Mouse (Mus musculus) heart, adult 2 months (tissue): ENCODE results near the gene Arhgef28. TPM values are rescaled to one million over a fixed set of nuclear protein-coding genes. Genes with fewer than 3 reads are reported as not detected.

Experiments
- DNase-seq, 2 experiments: peaks; one replicate each; pipeline ENCODE4 v3.0.0; 2021
- H3K27ac ChIP-seq: fragments of 200-600 bp; 2 replicates; pipeline ENCODE4 v1.8.1; 2022
- H3K27me3 ChIP-seq: fragments of 200-500 bp; 2 replicates; pipeline ENCODE4 v1.6.1; 2012; ENCODE audit warnings: mild to moderate bottlenecking, low read length, inconsistent platforms, mixed read lengths; ENCODE audit not compliant: control insufficient read depth, insufficient read depth
- H3K36me3 ChIP-seq: fragments of 200-500 bp; 2 replicates; pipeline ENCODE4 v1.6.1; 2012; ENCODE audit warnings: low read length, inconsistent platforms; ENCODE audit not compliant: control insufficient read depth, insufficient read depth
- H3K4me1 ChIP-seq: fragments of 200-500 bp; 2 replicates; pipeline ENCODE4 v1.6.1; 2011; ENCODE audit warnings: low read length; ENCODE audit not compliant: control insufficient read depth, insufficient read depth
- H3K4me3 ChIP-seq: fragments of 200-600 bp; 2 replicates; pipeline ENCODE4 v1.8.1; 2022
- H3K79me2 ChIP-seq: fragments of 200-500 bp; replicated peaks from 2 replicates; pipeline ENCODE4 v1.6.1; 2012; ENCODE audit warnings: mild to moderate bottlenecking, inconsistent platforms, low read length, moderate library complexity, mixed read lengths; ENCODE audit not compliant: control insufficient read depth, insufficient read depth
- H3K9ac ChIP-seq: fragments of 200-500 bp; 2 replicates; pipeline ENCODE4 v1.6.1; 2012; ENCODE audit warnings: low read depth, mild to moderate bottlenecking, control low read depth, inconsistent platforms, low read length, mixed read lengths
- CTCF ChIP-seq: fragments of 200-600 bp; IDR thresholded peaks from 2 replicates; pipeline ENCODE4 v1.8.1; 2022; ENCODE audit warnings: antibody characterized with exemption, mild to moderate bottlenecking, moderate library complexity
- EP300 ChIP-seq: fragments of 200-500 bp; IDR thresholded peaks from 2 replicates; pipeline ENCODE4 v1.6.1; 2011; ENCODE audit warnings: low read depth, low read length, control low read depth; ENCODE audit not compliant: insufficient read depth
- POLR2A ChIP-seq: fragments of 200-500 bp; IDR thresholded peaks from 2 replicates; pipeline ENCODE4 v1.6.1; 2011; ENCODE audit warnings: mild to moderate bottlenecking, low read depth, low read length, control low read depth; ENCODE audit not compliant: insufficient read depth
- whole genome bisulfite sequencing: fragments of 180-500 bp; shearing (Covaris S2); methylation state at CpG from one replicate; pipeline ENCODE4 v1.1.7; 2018; 5-methylcytosine and 5-hydroxymethylcytosine counted together
- intact Hi-C: fragments of 180-260 bp; cut with DNase I; formaldehyde crosslinking; loops from one replicate; pipeline ENCODE4 v1.15.1; 2025
- polyA plus RNA-seq: library from polyadenylated mRNA; depleted of rRNA; stranded (reverse); fragments of >200 nt; gene quantifications from 2 replicates; pipeline ENCODE4 v1.2.3, GENCODE M21; 2012
- total RNA-seq, 2 experiments: library from RNA; stranded (reverse); gene quantifications; 2 replicates each; pipeline ENCODE4 v1.2.3; 2021

The Arhgef28 gene
- total and polyA plus RNA-seq, 3 experiments: 2.4 to 5.2 (median 4.6) TPM

- TF ChIP-seq CTCF: no peak
- DNase-seq: no peak
- intact Hi-C loops: loop anchor here (2.0 to 5.0 kb wide), 3 partner anchors 177 to 272 kb away; partner anchors contain the start of gene Arhgef28
- Histone ChIP-seq H3K79me2 (no peaks in the 10 kb centered on the region), H3K27ac (peak overlapping the region; percentile 31; the same call in 1 of the 2 replicates), H3K27me3 (no peaks in the 10 kb centered on the region), H3K36me3 (no peaks in the 10 kb centered on the region), H3K4me3 (no peak overlapping the region), H3K9ac (no peak overlapping the region), H3K4me1 (peaks cover 10% of the 10 kb centered on the region)
- 25% methylated on average over 5 of the region's 5 CpGs for WGBS
Measured at GRCm38 (mm10) chr13:98030041-98030440, 176.2 kb downstream of the Arhgef28 start.

GRCm38 (mm10) chr13:98028711-98029250 lies 177.5 kb downstream of the Arhgef28 start:
- intact Hi-C loops: loop anchor here (10.0 kb wide), 1 partner anchor 794 kb away; no protein-coding TSS in a partner anchor
- Histone ChIP-seq H3K79me2 (no peaks in the 10 kb centered on the region), H3K4me3 (no peak overlapping the region), H3K4me1 (peaks cover 10% of the 10 kb centered on the region), H3K36me3 (no peaks in the 10 kb centered on the region), H3K27me3 (no peaks in the 10 kb centered on the region), H3K9ac (no peak overlapping the region), H3K27ac (peak overlapping the region; percentile 55)
- no peak for TF ChIP-seq CTCF
- TF ChIP-seq POLR2A: no peak
- TF ChIP-seq EP300: no peak
- 68% methylated on average over 6 of the region's 6 CpGs for WGBS
- DNase-seq: no peak

- H3K27ac ChIP-seq: peak overlapping the region; percentile 55
- no peak overlapping the region for H3K4me3 ChIP-seq
- intact Hi-C loops: loop anchor here (10.0 kb wide), 1 partner anchor 793 kb away; no protein-coding TSS in a partner anchor
- no peaks in the 10 kb centered on the region for H3K79me2 ChIP-seq
- no peaks in the 10 kb centered on the region for H3K36me3 ChIP-seq
- peaks cover 10% of the 10 kb centered on the region for H3K4me1 ChIP-seq
- TF ChIP-seq EP300: no peak
- TF ChIP-seq POLR2A: no peak
- TF ChIP-seq CTCF: no peak
- H3K27me3 ChIP-seq: no peaks in the 10 kb centered on the region
- peak; percentile 77 to 80 for DNase-seq
- no peak overlapping the region for H3K9ac ChIP-seq
- 12% methylated on average over 12 of the region's 12 CpGs for WGBS
Measured at GRCm38 (mm10) chr13:98027641-98028204, 178.5 kb downstream of the Arhgef28 start.

- TF ChIP-seq POLR2A (no peak), EP300 (no peak), CTCF (peak; percentile 63)
- Histone ChIP-seq H3K4me3 (no peak overlapping the region), H3K36me3 (no peaks in the 10 kb centered on the region), H3K9ac (no peak overlapping the region), H3K4me1 (peaks cover 10% of the 10 kb centered on the region), H3K79me2 (no peaks in the 10 kb centered on the region), H3K27ac (peak overlapping the region; percentile 55), H3K27me3 (no peaks in the 10 kb centered on the region)
- intact Hi-C loops: loop anchor here (10.0 kb wide), 1 partner anchor 792 kb away; no protein-coding TSS in a partner anchor
- whole genome bisulfite sequencing: 61% methylated on average over 5 of the region's 5 CpGs
- DNase-seq: peak in 1 of 2 experiments; percentile 24
Measured at GRCm38 (mm10) chr13:98027122-98027521, 179.1 kb downstream of the Arhgef28 start.

GRCm38 (mm10) chr13:98025706-98026504 lies 180.3 kb downstream of the Arhgef28 start:
- Histone ChIP-seq H3K4me1 (peaks cover 10% of the 10 kb centered on the region), H3K36me3 (no peaks in the 10 kb centered on the region), H3K27me3 (no peaks in the 10 kb centered on the region), H3K27ac (no peak overlapping the region; the same call in 1 of the 2 replicates), H3K79me2 (no peaks in the 10 kb centered on the region), H3K4me3 (no peak overlapping the region), H3K9ac (peak overlapping the region; percentile 24; the same call in 1 of the 2 replicates)
- intact Hi-C loops: loop anchor here (10.0 kb wide), 1 partner anchor 791 kb away; no protein-coding TSS in a partner anchor
- WGBS: 56% methylated on average over 26 of the region's 26 CpGs
- no peak for TF ChIP-seq POLR2A
- no peak for TF ChIP-seq CTCF
- TF ChIP-seq EP300: no peak
- DNase-seq: peak; percentile 33 to 48

- Histone ChIP-seq H3K27me3 (no peaks in the 10 kb centered on the region), H3K4me1 (peaks cover 10% of the 10 kb centered on the region), H3K27ac (no peak overlapping the region), H3K9ac (no peak overlapping the region), H3K79me2 (no peaks in the 10 kb centered on the region), H3K36me3 (no peaks in the 10 kb centered on the region), H3K4me3 (no peak overlapping the region)
- no peak for TF ChIP-seq POLR2A
- peak; percentile 74 for TF ChIP-seq CTCF
- TF ChIP-seq EP300: no peak
- intact Hi-C loops: loop anchor here (10.0 kb wide), 1 partner anchor 790 kb away; no protein-coding TSS in a partner anchor
- WGBS: 78% methylated on average over 7 of the region's 7 CpGs
- DNase-seq: no peak
Measured at GRCm38 (mm10) chr13:98025162-98025561, 181.1 kb downstream of the Arhgef28 start.
